Mouse (Mus musculus): Measurements from ENCODE around the gene Nudt2.

GRCm38 (mm10) chr4:41497046-41497445, 32.1 kb downstream of the Nudt2 start:
- no peak for TF ChIP-seq CTCF (IDR thresholded peaks at IDR 0.05)
- TF ChIP-seq EP300 (IDR thresholded peaks at IDR 0.05; ENCODE audit: insufficient read depth, low read depth, low read length) = no peak
- no peak for TF ChIP-seq POLR2A (IDR thresholded peaks at IDR 0.05; ENCODE audit: insufficient read depth, low read depth, low read length)
